Mouse (Mus musculus) lung, postnatal 36 days (tissue): ENCODE measurements at regions not wholly inside any gene's neighbourhood (a gene's known extent, or its start where the extent isn't known, plus 50 kb on each side); places are given as distances from the start of the nearest gene placed in this dataset.

Experiments
- DNase-seq: peaks from one replicate; pipeline ENCODE4 v3.0.0; 2022; ENCODE audit warnings: mixed read lengths

DNA sequence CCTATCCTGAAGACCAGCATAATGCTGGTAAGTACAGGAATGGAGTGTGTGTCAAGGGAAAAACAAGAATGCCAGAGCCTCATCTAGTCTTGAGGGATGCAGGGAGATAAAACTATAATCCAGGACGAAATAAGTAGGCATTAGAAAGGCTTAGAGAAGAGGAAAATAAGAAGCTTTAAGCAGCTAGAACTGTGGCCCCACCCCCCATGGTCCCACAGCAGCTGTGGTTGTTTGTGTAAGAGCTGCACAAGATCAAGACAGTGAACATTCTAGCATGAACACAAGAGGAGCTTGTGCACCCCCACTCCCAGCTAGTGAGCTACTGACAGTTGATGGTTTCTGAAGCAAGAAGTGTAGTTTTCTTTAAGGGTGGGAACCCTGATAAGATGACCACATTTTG lies 315.9 kb downstream of the Tmem135 start:
- DNase-seq, result no peak

- DNase-seq, result peak; percentile 69
Measured at GRCm38 (mm10) chr7:89086348-89086747, 317.7 kb downstream of the Tmem135 start.

DNA sequence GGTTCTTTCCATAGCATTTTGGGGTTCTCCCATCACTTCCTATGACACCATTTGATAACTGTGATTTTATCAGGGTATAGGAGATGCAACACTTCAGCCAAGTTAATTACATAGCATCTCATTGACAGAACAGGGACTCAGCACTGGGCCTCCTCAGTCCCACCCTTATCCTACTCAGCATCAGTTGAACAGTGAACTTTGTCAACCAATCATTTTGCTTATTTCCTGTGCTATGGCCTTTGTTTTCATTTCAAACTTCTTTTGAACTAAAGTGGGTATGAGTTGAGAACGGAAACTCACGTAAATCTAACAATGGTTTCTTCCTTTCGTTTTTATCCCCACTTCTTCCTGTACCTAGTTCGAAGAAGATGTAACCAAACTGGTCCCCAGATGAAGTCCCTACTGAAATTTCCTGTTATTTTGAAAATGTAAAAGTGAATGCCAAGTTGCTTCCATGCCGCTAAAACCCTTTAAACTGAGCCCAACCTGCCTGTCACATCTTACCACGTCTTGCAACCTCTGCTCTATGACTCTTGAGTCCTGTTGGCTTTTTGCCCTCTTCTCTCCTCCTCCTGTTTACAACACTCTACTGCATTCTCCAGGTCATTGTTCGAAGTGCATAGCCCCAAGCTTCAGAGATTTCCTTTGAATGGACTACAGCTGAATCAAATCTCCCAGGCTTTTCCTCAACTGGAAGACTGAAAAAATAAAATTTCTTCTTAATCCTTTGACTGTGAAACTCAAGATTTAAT lies 329.9 kb downstream of the Tmem135 start:
- DNase-seq, result peak; percentile 11

- DNase-seq, result no peak
Measured at GRCm38 (mm10) chr7:89070030-89070429, 334.0 kb downstream of the Tmem135 start.

- DNase-seq, result no peak
Measured at GRCm38 (mm10) chr7:89064462-89064861, 339.6 kb downstream of the Tmem135 start.

DNA sequence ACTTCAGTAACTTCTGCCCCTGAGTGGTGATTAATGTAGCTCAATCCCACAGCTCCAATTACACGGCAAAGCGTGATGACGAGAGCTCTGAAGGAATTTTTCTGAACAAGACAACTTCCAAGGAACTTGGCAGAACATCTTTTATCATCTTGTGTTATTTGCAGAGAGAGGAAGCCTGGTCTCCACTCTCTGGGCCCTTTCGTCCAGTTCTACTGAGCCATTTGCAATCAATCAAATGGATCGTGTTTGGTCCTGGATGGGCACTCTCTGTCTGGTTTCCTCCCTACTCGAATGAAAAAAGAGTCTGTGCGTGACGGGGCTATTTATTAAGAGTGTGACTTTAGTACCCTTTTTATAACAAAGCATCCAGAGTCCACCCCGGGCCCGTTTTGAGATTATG lies 340.4 kb downstream of the Tmem135 start:
- no peak for DNase-seq

- no peak for DNase-seq
Measured at GRCm38 (mm10) chr7:89054494-89054893, 349.5 kb downstream of the Tmem135 start.

GRCm38 (mm10) chr7:89051240-89051639 lies 352.8 kb downstream of the Tmem135 start:
- no peak for DNase-seq

GRCm38 (mm10) chr7:89046405-89047217 lies 357.4 kb downstream of the Tmem135 start:
- no peak for DNase-seq

DNA sequence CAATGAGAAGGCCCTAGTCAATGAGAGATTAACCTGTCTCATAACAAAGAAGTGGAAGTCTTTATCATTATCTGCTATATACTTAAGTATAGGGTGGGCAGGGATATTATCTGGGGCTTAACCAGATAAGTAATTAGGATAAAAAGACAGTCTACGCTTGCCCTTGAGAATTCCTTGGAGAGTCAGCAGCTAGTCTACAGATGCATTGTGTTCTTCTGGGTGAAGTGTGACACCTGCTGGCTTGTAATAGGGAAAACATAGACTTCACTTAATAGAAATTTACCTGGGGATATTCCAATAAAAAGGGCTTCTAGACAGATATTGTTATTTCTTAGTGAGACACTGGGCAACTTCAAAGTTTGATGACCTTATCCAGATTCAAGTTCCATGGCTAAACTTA lies 361.0 kb downstream of the Tmem135 start:
- DNase-seq, result peak; percentile 15

DNA sequence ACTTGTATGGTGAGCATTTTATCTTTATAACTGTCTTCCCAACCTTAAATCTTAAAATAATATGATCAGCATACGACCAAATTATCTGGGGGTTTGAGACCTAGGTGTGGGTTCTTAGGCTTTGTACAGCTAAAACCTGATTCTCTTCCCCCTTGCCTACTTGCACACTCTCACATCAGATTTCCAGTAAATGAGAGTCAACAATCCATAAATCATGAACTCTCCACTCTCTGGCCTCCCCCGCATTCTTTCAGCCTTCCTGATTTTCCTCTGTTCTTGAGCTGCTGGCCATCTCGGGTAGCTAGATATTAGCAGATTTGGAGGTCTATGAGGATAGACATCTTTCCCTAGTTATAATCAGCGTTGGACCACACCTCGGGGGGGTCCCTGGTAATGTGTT lies 362.7 kb downstream of the Tmem135 start:
- DNase-seq, result no peak

- DNase-seq, result no peak
Measured at GRCm38 (mm10) chr7:89040139-89040538, 363.9 kb downstream of the Tmem135 start.

DNA sequence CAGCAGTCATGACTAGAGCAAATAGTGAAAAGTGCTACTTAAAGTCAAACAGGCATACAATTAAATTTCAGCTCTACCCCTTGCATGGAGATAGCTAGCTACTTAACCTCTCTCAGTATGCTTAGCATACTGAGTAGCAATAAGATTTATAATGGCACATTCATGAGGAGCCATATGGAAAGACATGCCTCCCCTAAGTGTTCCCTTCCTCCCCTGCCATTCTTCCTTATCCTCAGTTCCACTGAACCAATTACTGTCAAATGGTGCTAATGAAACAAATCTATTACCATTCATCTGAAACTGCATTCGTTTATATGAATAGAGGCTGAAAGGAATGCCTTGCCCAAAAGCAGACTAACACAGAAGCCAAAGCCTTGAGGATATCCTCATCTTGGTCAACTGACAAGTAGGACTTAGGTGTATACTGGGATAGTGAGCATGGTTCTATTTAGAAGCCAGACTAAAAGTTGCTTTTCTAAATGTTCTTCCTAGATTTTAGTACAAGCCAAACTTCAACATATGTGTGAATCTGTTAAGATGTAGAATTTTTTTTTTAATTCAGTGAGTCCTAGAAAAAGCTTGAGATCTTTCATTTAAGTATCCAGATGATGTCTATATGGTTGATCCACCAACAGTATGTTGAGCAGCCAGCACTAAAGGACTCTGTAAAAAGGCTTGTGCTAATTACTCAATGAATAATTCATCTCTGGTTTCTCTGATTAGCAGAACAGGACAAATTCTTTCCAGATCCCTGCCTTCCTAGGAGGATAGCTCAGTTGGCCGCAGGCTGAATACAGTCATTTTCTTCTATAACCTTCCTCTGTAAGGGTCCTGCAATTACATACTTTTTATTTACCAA lies 368.7 kb downstream of the Tmem135 start:
- DNase-seq, result no peak

DNA sequence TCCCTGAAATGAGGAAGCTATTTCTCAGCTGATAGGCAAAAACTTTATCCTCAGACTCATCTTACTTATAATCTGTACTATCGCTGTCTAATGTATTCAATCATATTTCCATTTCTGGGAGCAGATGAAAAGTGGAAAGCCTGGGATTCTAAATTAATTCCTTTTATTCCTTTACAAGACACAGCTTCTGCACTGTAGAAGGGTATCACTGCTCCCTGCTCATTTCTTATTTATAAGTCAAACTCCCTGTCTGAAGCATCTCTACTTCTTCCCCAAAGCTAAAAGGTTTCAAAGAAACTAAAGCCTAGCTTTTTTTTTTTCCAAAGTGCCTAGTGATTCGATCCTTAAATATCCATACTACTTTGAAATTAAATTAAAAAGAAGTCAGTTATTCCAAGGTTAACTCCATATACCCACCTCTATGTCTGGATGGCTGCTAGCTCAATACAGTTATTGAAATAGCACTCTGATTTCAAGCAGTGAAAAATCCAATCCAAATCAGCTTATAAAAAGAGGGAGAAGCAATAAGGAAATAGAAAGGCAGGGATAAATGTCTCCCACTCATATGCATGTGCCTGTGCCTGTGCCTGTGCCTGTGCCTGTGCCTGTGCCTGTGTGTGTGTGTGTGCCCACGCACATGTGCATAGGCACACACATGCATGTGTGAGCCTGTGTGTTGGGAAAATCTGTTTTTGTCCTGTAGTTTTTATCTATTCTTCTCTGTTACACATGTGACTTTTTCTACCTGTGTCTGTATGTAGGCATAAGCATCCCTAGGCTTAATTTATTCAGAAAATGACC lies 380.6 kb downstream of the Tmem135 start:
- DNase-seq, result no peak

DNA sequence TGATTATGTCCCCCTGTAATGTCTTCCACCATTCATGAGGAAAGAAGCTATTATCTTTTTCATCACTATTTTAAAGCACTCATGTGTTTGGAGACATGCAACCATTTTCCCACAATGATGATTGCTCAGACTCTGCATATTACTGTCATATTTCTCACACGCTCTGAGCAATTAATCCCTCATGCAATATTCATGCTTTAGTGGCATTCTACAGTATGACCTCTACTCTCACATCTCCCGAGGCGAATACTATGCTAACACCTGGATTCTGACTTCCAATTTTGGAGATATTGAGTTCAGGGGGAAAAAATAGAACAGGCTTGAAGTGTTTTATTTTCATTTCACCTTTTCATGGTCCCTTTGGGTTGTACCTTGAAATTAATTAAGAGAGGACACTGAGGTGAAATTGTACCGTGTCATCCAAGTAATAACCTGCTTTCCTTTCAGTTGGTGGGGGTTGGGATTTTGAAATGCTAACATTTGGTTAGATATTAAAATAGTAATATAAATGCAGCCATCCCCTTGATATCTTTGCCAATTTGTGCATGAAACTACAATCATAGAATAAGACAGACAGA lies 405.1 kb downstream of the Tmem135 start:
- DNase-seq, result no peak

GRCm38 (mm10) chr7:88997815-88998477 lies 406.1 kb downstream of the Tmem135 start:
- DNase-seq, result no peak

DNA sequence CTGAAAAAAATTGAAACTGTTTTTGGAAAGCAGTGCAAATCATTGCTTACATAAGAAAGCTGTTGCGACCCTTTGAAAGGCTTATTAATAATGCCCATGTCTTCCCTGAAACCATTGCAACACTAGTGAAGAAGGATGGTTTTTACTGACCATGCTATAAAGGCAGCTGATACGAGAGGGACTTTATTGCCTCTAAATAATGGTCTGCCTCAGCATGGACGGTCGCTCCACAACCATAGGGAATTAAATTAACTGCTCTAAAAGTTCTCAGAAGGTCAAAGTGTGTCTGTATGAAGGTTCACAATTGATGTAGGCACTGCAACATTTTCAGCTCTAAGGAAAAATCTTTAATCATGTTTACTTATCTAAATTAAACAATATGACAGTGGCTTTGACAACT lies 429.6 kb downstream of the Tmem135 start:
- DNase-seq, result no peak

GRCm38 (mm10) chr7:88960841-88961240 lies 443.2 kb downstream of the Tmem135 start:
- DNase-seq, result no peak

- no peak for DNase-seq
Measured at GRCm38 (mm10) chr7:88960190-88960589, 443.8 kb downstream of the Tmem135 start.

DNA sequence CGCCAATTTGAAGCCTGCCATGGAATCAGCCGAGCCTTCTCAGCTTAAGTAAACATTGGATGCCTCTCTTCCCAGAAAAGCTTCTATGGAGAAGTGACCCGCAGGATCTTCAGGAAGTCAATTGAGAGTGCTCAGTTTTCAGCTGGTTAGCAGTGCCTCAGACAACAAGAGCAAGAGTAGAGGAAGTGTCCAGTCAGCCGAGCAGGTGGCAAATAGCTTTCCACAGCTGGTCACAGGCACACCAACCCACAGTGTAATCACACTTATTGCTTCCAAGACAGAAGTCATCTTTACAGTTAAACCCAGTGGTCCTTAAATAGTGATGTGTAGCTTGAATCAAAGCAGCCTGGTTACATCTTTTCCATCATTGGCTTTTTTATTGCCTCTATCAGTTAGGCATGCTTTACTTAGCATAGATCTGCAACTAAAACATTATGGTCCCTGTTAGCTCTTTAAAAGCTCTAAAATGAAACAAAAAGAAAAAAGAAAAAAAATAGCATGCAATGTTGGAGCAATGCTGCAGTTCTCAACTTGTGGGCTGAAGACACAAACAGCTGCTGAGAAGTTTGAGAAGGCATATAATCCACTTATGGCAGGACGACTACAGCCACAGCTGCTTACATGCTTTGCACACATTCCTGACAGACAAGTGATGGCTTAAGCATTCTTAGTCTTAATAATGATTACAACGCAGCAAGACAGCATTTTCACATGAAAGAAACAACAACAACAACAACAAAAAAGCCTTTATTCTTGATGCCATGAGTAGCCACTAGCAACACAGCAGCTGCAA lies 444.5 kb downstream of the Tmem135 start:
- no peak for DNase-seq

DNA sequence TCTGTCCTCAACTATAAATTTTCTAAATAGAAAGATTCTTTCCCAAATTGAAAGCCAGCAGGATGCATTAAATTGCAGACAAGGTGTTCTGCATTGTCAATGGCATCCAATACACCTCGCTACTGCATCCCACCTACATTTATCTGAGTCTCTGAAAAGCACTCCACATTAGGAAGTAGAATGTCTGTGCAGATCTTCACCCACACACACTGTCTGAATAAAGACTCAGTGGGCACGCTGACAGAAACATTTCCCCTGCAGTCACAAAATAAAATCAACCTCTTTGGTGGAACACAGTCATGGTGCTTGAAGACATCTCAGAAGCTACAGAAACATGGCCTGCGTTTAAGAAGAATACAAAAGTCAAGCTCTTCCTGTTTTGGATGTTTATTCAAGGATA lies 449.0 kb downstream of the Tmem135 start:
- DNase-seq, result no peak
